Mouse (Mus musculus): ENCODE data around the gene Cflar.
A peak's percentile ranks its signal among the peaks of the same experiment; 100 is the strongest.

The Cflar gene

DNA sequence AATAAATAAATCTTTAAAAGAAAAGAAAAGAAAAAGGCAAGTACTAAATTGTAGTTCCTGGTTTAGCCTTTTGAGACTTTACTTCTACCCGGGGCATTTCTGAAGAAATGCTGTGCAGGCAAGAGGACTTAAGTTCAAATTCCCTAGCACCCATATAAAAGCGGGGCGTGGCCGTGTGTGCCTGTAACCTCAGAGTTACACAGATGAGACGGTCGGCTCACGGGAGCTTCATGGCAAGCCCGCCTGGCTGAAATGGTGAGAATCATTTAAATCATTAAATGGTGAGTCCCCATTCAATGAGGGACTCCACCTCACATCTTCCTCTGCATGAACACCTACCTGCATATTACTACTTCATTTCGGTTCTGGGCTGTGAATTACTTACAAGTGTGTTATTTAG is 58.4 kb downstream of the Cflar start:
- Histone ChIP-seq H3K27me3 (ENCODE audit: control insufficient read depth, insufficient read depth, low read length, poor library complexity, severe bottlenecking) (no peaks in the 10 kb centered on the region), H3K36me3 (ENCODE audit: control insufficient read depth, insufficient read depth, low read length, poor library complexity, severe bottlenecking) (no peaks in the 10 kb centered on the region)
- DNase-seq (ENCODE audit: low read depth, low spot score), result no peak

DNA sequence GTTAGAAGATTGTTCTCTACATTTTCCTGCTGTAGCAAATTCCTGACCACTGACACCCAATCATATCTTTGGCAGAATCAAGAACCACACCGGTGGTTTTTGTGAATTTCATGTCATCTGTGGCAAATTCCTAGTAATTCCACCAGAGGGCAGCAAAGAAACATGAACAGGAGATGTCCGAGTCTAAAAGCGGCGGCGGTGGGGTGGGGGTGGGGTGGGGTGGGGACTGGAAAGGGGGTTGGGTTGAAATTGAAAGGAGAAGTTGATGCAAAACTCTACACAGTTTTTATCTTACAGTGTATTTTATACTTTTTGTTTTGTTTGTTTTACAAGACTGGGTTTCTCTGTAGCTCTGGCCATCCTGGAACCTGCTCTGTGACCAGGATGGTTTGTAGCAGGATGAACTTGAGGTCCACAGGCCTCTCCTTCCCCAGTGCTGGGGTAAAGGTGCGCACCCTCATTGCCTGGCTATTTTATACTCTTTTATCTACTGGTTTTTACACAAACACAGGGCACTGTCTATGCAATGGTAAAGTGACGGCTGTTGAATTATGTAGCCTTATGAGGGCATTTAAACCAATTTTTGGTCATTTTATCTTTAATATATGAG is 58.9 kb downstream of the Cflar start:
- peak; percentile 84 for DNase-seq (ENCODE audit: low read depth, low spot score)
- Histone ChIP-seq H3K27me3 (ENCODE audit: control insufficient read depth, insufficient read depth, low read length, poor library complexity, severe bottlenecking) (no peaks in the 10 kb centered on the region), H3K36me3 (ENCODE audit: control insufficient read depth, insufficient read depth, low read length, poor library complexity, severe bottlenecking) (no peaks in the 10 kb centered on the region)

DNA sequence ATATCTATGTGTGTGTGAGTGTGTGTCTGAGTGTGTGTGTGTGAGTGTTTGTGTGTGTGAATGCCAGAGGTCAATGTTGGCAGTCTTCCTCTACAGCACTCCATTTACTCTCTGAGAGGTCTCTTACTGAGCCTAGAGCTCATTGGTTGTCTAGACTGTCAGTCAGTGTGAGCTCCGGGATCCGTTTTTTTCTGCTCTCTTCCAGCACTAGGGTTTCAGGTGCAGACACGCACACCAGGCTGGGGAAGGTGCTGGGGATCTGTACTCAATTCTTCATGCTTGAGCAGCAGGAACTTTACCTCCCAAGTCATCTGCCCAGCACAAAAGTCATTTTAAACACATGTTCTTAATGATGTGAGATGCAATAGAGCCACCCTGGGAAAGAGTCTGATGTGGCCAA is 60.8 kb downstream of the Cflar start:
- no peaks in the 10 kb centered on the region for H3K36me3 ChIP-seq (ENCODE audit: control insufficient read depth, insufficient read depth, low read length, poor library complexity, severe bottlenecking)
- no peak for DNase-seq (ENCODE audit: low read depth, low spot score)
- H3K27me3 ChIP-seq (ENCODE audit: control insufficient read depth, insufficient read depth, low read length, poor library complexity, severe bottlenecking), result no peaks in the 10 kb centered on the region

DNA sequence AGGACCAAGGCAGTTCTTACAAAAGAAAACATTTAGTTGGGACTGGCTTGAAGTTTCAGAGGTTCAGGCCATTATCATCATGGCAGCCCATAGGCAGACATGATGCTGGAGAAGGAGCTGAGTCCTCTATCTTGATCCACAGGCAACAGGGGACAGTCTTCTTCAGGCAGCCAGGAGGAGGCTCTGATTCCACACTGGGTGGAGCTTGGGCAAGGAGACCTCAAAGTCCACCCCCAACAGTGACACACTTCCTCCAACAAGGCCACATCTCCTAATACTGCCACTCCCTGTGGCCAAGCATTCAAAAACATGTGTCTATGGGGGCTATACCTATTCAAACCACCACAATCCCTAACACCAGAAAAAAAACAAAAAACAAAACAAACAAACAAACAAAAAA is 62.0 kb downstream of the Cflar start:
- Histone ChIP-seq H3K27me3 (ENCODE audit: control insufficient read depth, insufficient read depth, low read length, poor library complexity, severe bottlenecking) (no peaks in the 10 kb centered on the region), H3K36me3 (ENCODE audit: control insufficient read depth, insufficient read depth, low read length, poor library complexity, severe bottlenecking) (no peaks in the 10 kb centered on the region)
- DNase-seq (ENCODE audit: low read depth, low spot score), result no peak

DNA sequence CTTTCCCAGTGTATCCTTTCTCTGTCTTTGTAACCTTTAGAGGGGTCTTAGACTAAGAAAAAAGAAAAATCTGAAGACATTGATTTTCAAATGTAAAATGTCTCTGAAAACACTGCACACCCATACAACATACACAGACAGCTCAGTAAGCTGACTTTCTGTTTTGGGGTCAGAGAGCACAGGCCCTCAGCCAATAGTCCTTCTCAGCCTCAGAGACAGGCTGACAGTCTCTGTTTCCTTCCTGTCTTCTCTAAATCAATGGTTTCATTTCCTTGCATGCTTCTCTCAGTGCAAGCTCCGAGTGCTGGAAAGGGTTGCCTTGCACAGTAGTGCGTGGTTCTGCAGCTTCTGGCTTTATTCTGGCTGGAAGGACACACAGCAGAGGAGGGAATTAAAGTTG is 62.6 kb downstream of the Cflar start:
- Histone ChIP-seq H3K36me3 (ENCODE audit: control insufficient read depth, insufficient read depth, low read length, poor library complexity, severe bottlenecking) (no peaks in the 10 kb centered on the region), H3K27me3 (ENCODE audit: control insufficient read depth, insufficient read depth, low read length, poor library complexity, severe bottlenecking) (no peaks in the 10 kb centered on the region)
- peak; percentile 70 for DNase-seq (ENCODE audit: low read depth, low spot score)

DNA sequence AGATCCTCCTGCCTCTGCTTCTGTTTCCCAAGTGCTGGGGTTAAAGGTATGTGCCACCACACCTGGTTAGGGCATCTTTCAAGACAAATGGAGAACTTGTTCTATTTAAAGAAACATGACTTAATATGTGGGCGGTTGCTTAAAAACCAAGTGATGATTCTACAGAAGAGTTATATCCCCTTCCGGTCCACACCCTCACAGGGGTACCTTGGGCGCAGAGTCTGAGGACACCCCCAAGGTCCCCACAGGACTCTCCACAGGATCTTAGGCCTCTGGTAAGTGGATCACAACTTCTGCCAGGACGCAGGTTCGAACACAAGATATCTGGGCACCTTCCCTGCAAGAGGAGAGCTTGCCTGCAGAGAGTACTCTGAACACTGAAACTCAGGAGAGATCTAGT is 64.1 kb downstream of the Cflar start:
- no peaks in the 10 kb centered on the region for H3K27me3 ChIP-seq (ENCODE audit: control insufficient read depth, insufficient read depth, low read length, poor library complexity, severe bottlenecking)
- peak; percentile 36 for DNase-seq (ENCODE audit: low read depth, low spot score)
- no peaks in the 10 kb centered on the region for H3K36me3 ChIP-seq (ENCODE audit: control insufficient read depth, insufficient read depth, low read length, poor library complexity, severe bottlenecking)

DNA sequence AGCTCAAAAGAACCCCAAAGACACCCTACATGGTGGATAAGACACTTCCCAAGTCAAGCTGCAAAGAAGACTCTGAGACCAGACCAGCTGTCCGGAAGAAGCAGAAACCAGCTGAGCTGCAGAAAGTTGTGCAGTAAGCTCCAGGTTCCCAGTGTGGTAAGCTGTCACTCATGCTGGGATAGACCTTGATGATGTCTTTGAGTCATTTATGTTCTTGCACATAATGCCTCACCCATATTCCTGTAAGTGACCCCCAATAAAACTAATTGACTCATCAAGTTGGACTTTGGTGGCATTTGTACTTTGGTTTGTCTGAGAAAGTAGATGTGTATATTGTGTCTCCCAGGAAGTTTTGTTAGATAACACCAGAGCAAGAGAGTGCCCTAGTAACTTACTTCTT is 66.3 kb downstream of the Cflar start:
- DNase-seq (ENCODE audit: low read depth, low spot score), result no peak
- no peaks in the 10 kb centered on the region for H3K27me3 ChIP-seq (ENCODE audit: control insufficient read depth, insufficient read depth, low read length, poor library complexity, severe bottlenecking)
- H3K36me3 ChIP-seq (ENCODE audit: control insufficient read depth, insufficient read depth, low read length, poor library complexity, severe bottlenecking), result no peaks in the 10 kb centered on the region

DNA sequence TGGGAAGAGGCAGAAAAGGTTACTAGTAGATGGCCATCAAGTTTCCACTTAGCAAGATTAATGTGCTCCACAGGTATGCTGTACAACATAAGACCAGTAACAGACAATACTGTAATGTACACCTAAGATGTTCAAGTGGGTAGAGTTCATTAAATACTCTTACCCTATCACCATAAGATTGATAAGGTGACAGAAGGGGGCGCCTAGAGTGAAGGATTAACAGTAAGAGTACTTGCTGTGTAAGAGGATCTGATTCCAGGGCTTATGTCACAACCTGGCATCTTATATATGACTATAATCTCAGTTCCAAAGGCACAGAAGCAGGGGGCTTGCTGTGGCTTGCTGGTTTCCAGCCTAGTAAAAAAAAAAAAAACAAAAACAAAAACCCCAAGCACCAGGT is 66.9 kb downstream of the Cflar start:
- H3K36me3 ChIP-seq (ENCODE audit: control insufficient read depth, insufficient read depth, low read length, poor library complexity, severe bottlenecking), result no peaks in the 10 kb centered on the region
- peak; percentile 66 for DNase-seq (ENCODE audit: low read depth, low spot score)
- H3K27me3 ChIP-seq (ENCODE audit: control insufficient read depth, insufficient read depth, low read length, poor library complexity, severe bottlenecking), result no peaks in the 10 kb centered on the region

DNA sequence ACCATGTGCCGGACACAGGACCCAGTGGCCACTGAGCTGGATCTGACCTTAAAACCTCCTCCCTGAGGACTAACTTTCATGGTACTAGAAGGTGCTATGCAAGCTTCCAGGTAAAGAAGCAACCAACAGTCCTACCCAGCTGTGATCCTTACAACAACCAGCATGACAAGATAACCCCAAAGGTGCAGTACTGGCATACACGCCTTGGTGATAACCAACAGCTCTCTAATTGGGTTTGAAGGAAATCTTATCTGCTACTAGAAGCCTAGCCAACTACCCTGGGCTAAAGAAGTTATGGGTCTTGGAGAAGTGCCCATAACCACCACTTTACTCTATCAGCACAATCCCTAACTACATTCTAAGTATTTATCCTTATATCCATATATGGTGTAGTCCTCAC is 75.0 kb downstream of the Cflar start:
- Histone ChIP-seq H3K36me3 (ENCODE audit: control insufficient read depth, insufficient read depth, low read length, poor library complexity, severe bottlenecking) (no peaks in the 10 kb centered on the region), H3K27me3 (ENCODE audit: control insufficient read depth, insufficient read depth, low read length, poor library complexity, severe bottlenecking) (no peaks in the 10 kb centered on the region; the same call in 1 of the 2 replicates)
- DNase-seq (ENCODE audit: low read depth, low spot score), result no peak

DNA sequence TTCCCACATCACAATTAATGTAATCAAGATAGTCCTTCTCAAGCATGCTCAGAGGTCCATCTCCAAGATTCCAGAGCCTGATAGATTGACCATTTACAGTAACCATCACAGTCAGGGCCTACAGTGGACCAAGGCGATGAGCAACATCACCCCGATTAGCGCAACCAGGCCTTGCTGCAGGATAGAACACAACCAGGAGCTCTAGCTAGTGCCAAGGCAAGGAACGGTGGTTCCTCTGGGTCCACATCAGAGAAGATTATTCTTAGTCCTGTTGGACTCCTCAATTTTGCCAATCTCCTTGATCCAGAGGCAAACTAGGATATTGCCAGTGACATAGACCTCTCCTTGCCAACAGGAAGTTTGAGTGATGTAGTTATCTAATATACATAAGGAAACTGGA is 77.1 kb downstream of the Cflar start:
- no peaks in the 10 kb centered on the region; the same call in 1 of the 2 replicates for H3K27me3 ChIP-seq (ENCODE audit: control insufficient read depth, insufficient read depth, low read length, poor library complexity, severe bottlenecking)
- no peak for DNase-seq (ENCODE audit: low read depth, low spot score)
- no peaks in the 10 kb centered on the region for H3K36me3 ChIP-seq (ENCODE audit: control insufficient read depth, insufficient read depth, low read length, poor library complexity, severe bottlenecking)

DNA sequence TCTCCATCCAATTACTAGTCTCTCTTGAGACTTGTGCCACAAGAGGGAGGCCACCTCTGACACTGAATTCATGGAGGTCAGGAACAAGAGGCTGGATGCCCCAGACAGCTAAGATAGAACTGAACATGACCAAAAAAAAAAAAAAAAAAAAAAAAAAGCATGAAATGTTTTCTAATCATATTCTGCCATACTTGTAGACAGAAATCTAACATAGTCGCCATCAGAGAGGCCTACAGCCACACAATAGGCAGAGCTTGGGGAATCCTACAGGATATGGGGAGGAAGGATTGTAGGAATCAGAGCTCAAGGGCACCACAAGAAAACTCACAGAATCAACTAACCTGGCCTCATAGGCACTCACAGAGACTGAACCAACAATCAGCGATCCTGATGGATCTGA is 83.4 kb downstream of the Cflar start:
- no peak for DNase-seq (ENCODE audit: low read depth, low spot score)
- H3K36me3 ChIP-seq (ENCODE audit: control insufficient read depth, insufficient read depth, low read length, poor library complexity, severe bottlenecking), result peaks cover 6% of the 10 kb centered on the region; the same call in 1 of the 2 replicates
- no peaks in the 10 kb centered on the region for H3K27me3 ChIP-seq (ENCODE audit: control insufficient read depth, insufficient read depth, low read length, poor library complexity, severe bottlenecking)

DNA sequence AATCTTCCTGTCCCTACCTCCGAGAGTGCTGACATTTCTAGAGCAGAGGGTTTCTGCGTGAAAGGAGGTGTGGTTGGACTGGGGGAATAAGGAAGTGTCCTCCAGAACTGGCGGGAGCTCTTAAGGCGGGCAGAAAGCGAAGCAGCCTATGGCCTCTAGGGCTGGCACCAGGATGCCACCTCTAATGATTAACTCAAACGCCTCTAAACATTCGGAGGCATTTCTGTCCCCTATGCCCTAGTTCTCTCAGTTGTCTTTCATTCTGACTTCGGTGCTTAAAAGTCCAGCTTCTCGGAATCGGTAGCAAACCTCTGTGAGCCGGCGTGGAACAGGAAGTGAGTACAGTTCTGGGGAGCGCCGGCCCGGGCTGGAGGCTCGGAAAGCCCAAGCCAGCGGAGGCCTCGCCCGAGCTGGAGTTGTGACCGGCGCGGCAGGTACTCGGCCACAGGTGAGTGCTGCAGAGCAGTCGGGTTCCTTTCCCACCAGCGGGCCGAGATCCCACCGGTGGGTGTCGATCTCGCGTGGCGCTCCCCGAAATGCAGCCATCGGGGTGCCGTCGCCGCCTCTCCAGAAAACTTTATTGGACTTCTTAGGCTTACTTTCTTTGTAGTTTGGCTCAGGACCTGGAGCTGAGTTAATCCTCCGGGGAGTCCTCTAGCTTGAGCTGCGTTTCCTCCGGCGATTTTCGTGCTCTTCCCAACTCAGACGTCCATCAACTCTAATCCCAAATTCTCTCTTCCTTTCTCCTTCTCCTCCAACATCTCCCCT is 84.2 kb downstream of the Cflar start, which contains the start of gene Casp8:
Gene Casp8, plus strand, starts transcription at position 84 of the 768 bp plus-strand sequence.
- Histone ChIP-seq H3K36me3 (ENCODE audit: control insufficient read depth, insufficient read depth, low read length, poor library complexity, severe bottlenecking) (peaks cover 7% of the 10 kb centered on the region; the same call in 1 of the 2 replicates), H3K27me3 (ENCODE audit: control insufficient read depth, insufficient read depth, low read length, poor library complexity, severe bottlenecking) (no peaks in the 10 kb centered on the region)
- DNase-seq (ENCODE audit: low read depth, low spot score), result peak; percentile 75

DNA sequence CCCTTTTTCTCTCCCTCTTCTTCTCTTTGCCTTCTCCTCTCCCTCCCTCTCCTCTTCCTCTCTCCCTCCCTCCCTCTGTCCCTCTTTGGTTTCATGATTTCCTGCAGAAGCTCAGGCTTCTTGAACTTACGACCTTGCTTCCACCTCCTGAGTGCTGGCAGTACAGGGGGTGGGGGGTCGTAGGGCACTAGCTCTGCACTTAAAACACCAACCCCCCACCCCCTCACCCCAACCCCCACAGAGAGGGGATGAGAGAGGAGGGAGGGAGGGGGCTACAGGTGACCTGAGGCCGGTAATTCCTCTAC is 84.7 kb downstream of the Cflar start:
- H3K27me3 ChIP-seq (ENCODE audit: control insufficient read depth, insufficient read depth, low read length, poor library complexity, severe bottlenecking), result no peaks in the 10 kb centered on the region
- no peak for DNase-seq (ENCODE audit: low read depth, low spot score)

DNA sequence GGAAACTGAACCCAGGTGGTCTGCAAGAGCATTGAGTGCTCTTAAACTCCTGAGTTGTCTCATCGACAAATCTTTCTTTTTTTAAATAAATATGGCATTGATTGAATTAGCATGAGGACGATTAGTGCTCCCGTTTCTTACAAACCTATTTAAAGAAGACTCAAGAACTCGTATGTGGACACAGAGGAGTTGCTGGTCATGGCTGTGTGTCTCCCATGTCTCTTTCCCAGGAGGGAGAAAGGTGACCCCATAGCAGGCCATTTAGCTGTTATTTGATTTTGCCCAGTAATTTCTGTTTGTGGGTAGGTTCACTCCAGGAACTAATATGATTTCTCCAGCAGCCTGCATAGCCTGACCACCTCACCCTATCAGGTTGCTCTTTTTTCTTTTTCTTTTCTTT is 85.5 kb downstream of the Cflar start:
- Histone ChIP-seq H3K27me3 (ENCODE audit: control insufficient read depth, insufficient read depth, low read length, poor library complexity, severe bottlenecking) (no peaks in the 10 kb centered on the region), H3K36me3 (ENCODE audit: control insufficient read depth, insufficient read depth, low read length, poor library complexity, severe bottlenecking) (peaks cover 7% of the 10 kb centered on the region; the same call in 1 of the 2 replicates)
- no peak for DNase-seq (ENCODE audit: low read depth, low spot score)

More for the DNA sequence above, 84.7 kb downstream of the Cflar start:
- H3K36me3 ChIP-seq (ENCODE audit: control insufficient read depth, insufficient read depth, low read length, poor library complexity, severe bottlenecking), result peaks cover 7% of the 10 kb centered on the region; the same call in 1 of the 2 replicates

DNA sequence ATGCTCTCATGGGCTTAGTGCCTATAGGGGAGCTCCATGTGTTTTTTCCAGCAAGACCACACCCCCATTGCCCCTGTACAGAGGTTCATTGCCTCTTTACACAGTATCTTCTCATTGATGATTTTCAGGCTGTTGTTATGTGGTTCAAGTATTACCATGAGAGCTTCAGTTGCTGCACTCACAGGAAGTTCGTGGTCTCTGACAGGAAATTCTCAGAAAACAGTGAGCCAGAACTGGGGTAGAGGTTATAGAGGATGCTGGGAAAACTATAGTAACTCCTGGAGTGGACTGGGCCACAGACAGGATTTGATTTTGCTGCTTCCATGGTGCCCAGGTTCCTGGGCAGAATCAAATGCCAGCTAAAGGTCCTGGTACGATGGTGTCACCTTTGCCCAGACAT is 86.1 kb downstream of the Cflar start:
- no peaks in the 10 kb centered on the region for H3K27me3 ChIP-seq (ENCODE audit: control insufficient read depth, insufficient read depth, low read length, poor library complexity, severe bottlenecking)
- H3K36me3 ChIP-seq (ENCODE audit: control insufficient read depth, insufficient read depth, low read length, poor library complexity, severe bottlenecking), result peaks cover 7% of the 10 kb centered on the region; the same call in 1 of the 2 replicates
- DNase-seq (ENCODE audit: low read depth, low spot score), result peak; percentile 67

Measured in splenic B cell, adult 2 months (primary cell).